28 mouse cellular contexts compared by ENCODE assay signal in the genomic region with DNA sequence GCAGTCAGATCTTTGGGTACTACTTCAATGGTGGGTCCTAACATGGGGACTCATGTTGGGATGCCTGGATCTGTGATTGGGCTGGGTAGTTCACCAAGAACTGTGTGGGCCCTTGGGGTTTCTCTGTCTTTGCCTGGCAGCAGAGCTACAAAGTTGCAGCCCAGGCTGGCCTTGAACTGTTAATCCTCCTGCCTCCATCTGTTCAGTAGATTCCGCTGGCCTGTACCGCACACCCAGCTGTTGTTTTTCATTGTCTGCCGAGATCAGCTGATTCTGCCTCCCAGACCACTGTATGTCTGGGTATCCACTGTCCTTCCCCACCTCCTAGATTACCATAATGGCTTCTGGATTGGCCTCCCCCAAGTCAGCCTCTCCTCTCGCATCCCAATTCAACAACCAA.
"Had no signal": no experiment of that assay in that cellular context is flagged by ENCODE, and none has a peak within 500 bp of the region (broad histone marks: within the 10 kb centered on the region; RNA-seq: fewer than 3 reads in every experiment).

No protein-coding gene starts in this region.

- H3K36me3 ChIP-seq: embryonic facial prominence, embryonic 10.5 days; embryonic facial prominence, embryonic 12.5 days; embryonic facial prominence, embryonic 13.5 days; embryonic facial prominence, embryonic 15.5 days; forebrain, embryonic 10.5 days; forebrain, embryonic 12.5 days; forebrain, embryonic 15.5 days had no signal

- DNase-seq: cerebellum, adult 2 months; cerebellum, adult 8-10 months; cerebellum, adult 9-10 months; cerebellum, adult 9-11 months; cerebellum, postnatal 10 days; cerebellum, postnatal 14 days; cerebellum, postnatal 25 days; cerebellum, postnatal 36 days; embryo, embryonic 11 days; forebrain, postnatal 0 days; gastrocnemius, adult 2 months; gastrocnemius, postnatal 10 days; gastrocnemius, postnatal 14 days; gastrocnemius, postnatal 25 days; gastrocnemius, postnatal 36 days; heart, adult 18-20 months; heart, adult 2 months had no signal

- H3K27me3 ChIP-seq: embryonic facial prominence, embryonic 12.5 days; embryonic facial prominence, embryonic 13.5 days; embryonic facial prominence, embryonic 15.5 days; forebrain, embryonic 12.5 days; forebrain, embryonic 13.5 days; forebrain, embryonic 15.5 days had no signal

- H3K4me3 ChIP-seq: embryonic facial prominence, embryonic 10.5 days; embryonic facial prominence, embryonic 12.5 days; embryonic facial prominence, embryonic 13.5 days; embryonic facial prominence, embryonic 15.5 days; erythroblast, embryonic 14.5 days; forebrain, embryonic 10.5 days; forebrain, embryonic 12.5 days; forebrain, embryonic 13.5 days; forebrain, embryonic 15.5 days; gastrocnemius, adult 2 months; heart, adult 2 months had no signal

- H3K27ac ChIP-seq: embryonic facial prominence, embryonic 10.5 days; embryonic facial prominence, embryonic 12.5 days; embryonic facial prominence, embryonic 13.5 days; embryonic facial prominence, embryonic 15.5 days; forebrain, embryonic 10.5 days; forebrain, embryonic 12.5 days; forebrain, embryonic 13.5 days; forebrain, embryonic 15.5 days; gastrocnemius, adult 2 months; heart, adult 2 months had no signal

- ATAC-seq: forebrain, embryonic 13.5 days; forebrain, embryonic 14.5 days; forebrain, embryonic 15.5 days; forebrain, embryonic 16.5 days; forebrain, postnatal 0 days had no signal

- H3K9me3 ChIP-seq: embryonic facial prominence, embryonic 10.5 days; embryonic facial prominence, embryonic 12.5 days; embryonic facial prominence, embryonic 13.5 days; embryonic facial prominence, embryonic 15.5 days; forebrain, embryonic 10.5 days; forebrain, embryonic 12.5 days; forebrain, embryonic 13.5 days; forebrain, embryonic 15.5 days had no signal

- H3K4me1 ChIP-seq: embryonic facial prominence, embryonic 15.5 days; forebrain, embryonic 10.5 days; forebrain, embryonic 12.5 days; forebrain, embryonic 13.5 days; forebrain, embryonic 15.5 days had no signal

- H3K9ac ChIP-seq: embryonic facial prominence, embryonic 12.5 days; embryonic facial prominence, embryonic 13.5 days; embryonic facial prominence, embryonic 15.5 days; forebrain, embryonic 12.5 days; forebrain, embryonic 13.5 days; forebrain, embryonic 15.5 days; forebrain, postnatal 0 days had no signal
